Mouse (Mus musculus): ENCODE measurements at regions not wholly inside any gene's neighbourhood (a gene's known extent, or its start where the extent isn't known, plus 50 kb on each side); places are given as distances from the start of the nearest gene placed in this dataset.

- TF ChIP-seq EP300 (IDR thresholded peaks at IDR 0.05; ENCODE audit: low read depth in 1 of 2, low read length in 2 of 2) (no peak), POLR2AphosphoS2 (IDR thresholded peaks at IDR 0.05; ENCODE audit: low read length) (no peak), ZNF384 (IDR thresholded peaks at IDR 0.05; ENCODE audit: low read depth, low read length) (no peak), GATA1 (IDR thresholded peaks at IDR 0.05; ENCODE audit: low read depth, low read length) (no peak)
Observed at GRCm38 (mm10) chr9:120647668-120647955, 76.4 kb downstream of the Rpl14 start.
